Mouse (Mus musculus) urinary bladder, postnatal 25 days (tissue): ENCODE results near the gene Gm3696.
"Not testable (repeated sequence)": the region's sequence is repeated elsewhere in the genome, so short reads cannot be mapped to it uniquely, and the experiment has no call there.

Experiments
- DNase-seq: peaks from one replicate; pipeline ENCODE4 v3.0.0; 2022; ENCODE audit warnings: low spot score

Gene Gm3696

GRCm38 (mm10) chr14:7100521-7100920, at the start of gene Gm3696:
TSS of gene Gm3696 (minus strand) at chr14:7100621.
- not testable (repeated sequence) for DNase-seq

- DNase-seq, result not testable (repeated sequence)
Measured at GRCm38 (mm10) chr14:7125312-7125711, 24.9 kb upstream of the Gm3696 start, which contains the start of gene Gm6676. TSS of gene Gm6676 (minus strand) at chr14:7125412.

GRCm38 (mm10) chr14:7105124-7105802, 4.8 kb upstream of the Gm3696 start:
- peak; percentile 3 for DNase-seq

GRCm38 (mm10) chr14:7044870-7045269, 55.6 kb downstream of the Gm3696 start, which contains the start of gene Gm3685:
TSS of gene Gm3685 (minus strand) at chr14:7044970.
- not testable (repeated sequence) for DNase-seq
